Mouse (Mus musculus): Measurements from ENCODE around the gene Slc35a5. TPM values are rescaled to one million over a fixed set of nuclear protein-coding genes. Genes with fewer than 3 reads are reported as not detected.

Slc35a5 gene
- polyA plus RNA-seq, 1 experiment from 2014 or later, result 15.6 TPM

DNA sequence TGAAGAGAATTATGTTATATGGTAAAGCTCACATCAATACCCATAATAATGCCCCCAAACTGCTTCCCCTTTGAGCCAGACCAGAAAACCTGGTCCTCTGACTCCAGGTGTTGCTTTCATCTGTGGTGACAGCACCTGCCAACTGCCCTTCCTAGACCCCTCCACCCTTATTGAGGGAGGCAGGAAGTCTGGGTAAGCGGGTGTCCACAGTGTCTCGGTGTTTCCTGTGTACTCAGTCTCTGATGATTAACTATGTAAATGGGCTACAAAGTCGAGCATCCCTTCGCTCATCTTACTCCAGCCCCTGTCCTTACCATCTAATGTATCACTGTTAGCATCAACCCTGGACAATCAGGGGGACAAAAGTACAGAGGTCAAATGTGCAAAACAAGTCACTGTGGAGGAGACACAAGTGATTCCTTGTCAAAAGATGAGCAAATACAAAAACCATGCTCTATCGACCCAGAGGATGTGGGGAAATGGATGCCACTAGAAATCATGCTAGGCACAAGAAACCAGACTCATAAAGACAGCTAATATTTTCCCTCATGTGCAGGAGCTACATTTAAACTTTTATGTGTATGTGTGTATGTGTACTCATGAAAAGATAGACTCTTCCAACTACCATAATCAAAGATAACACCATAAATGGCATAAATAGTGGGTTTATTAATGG is 50.2 kb downstream of the Slc35a5 start:
- H3K4me3 ChIP-seq, result no peak overlapping the region
- WGBS, result 66% methylated on average over 5 of the region's 5 CpGs
- H3K4me1 ChIP-seq, result no peaks in the 10 kb centered on the region
- H3K27ac ChIP-seq, result no peak overlapping the region
- H3K9me3 ChIP-seq, result no peaks in the 10 kb centered on the region
- H3K27me3 ChIP-seq, result no peaks in the 10 kb centered on the region
- H3K4me2 ChIP-seq, result no peak overlapping the region
- H3K9ac ChIP-seq, result no peak overlapping the region
- no peaks in the 10 kb centered on the region for H3K36me3 ChIP-seq
- ATAC-seq (ENCODE audit: insufficient number of reproducible peaks, insufficient read depth, low FRiP score, low TSS enrichment, low read depth), result no peak

GRCm38 (mm10) chr16:45104993-45105392 is 53.5 kb downstream of the Slc35a5 start:
- ATAC-seq (ENCODE audit: insufficient number of reproducible peaks, insufficient read depth, low FRiP score, low TSS enrichment, low read depth), result no peak
- Histone ChIP-seq H3K27ac (no peak overlapping the region), H3K27me3 (no peaks in the 10 kb centered on the region), H3K4me3 (no peak overlapping the region), H3K4me1 (no peaks in the 10 kb centered on the region), H3K9ac (no peak overlapping the region), H3K36me3 (no peaks in the 10 kb centered on the region), H3K4me2 (no peak overlapping the region), H3K9me3 (no peaks in the 10 kb centered on the region)
- 75% methylated on average over 3 of the region's 3 CpGs for WGBS

DNA sequence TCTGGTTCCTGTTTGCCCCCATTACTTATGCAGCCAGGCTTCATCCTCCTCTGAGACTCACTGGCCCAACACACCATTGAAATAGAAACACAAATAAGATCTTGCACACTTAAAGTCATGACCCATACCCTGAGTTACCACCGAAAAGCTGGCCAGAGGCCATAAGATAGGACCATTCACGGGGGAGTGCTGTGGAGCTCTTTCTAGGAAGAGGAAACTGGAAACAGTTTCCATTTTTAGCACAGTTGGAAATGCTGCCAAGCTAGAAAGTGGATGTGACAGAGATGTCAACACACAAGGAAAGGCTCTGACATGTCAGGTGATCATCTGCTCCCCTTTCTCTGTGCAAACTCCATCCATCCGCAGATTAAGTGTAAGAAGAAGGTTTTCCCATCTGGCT is 57.6 kb downstream of the Slc35a5 start:
- Histone ChIP-seq H3K36me3 (no peaks in the 10 kb centered on the region), H3K4me2 (no peak overlapping the region), H3K27ac (no peak overlapping the region), H3K9me3 (no peaks in the 10 kb centered on the region), H3K9ac (no peak overlapping the region), H3K27me3 (no peaks in the 10 kb centered on the region), H3K4me1 (peaks cover 18% of the 10 kb centered on the region; the same call in 1 of the 2 replicates), H3K4me3 (no peak overlapping the region)
- WGBS, result 64% methylated on average over 3 of the region's 3 CpGs
- ATAC-seq (ENCODE audit: insufficient number of reproducible peaks, insufficient read depth, low FRiP score, low TSS enrichment, low read depth), result no peak

- H3K4me2 ChIP-seq, result peak overlapping the region; percentile 32
- no peaks in the 10 kb centered on the region for H3K9me3 ChIP-seq
- ATAC-seq (ENCODE audit: insufficient number of reproducible peaks, insufficient read depth, low FRiP score, low TSS enrichment, low read depth), result no peak
- no peak overlapping the region for H3K4me3 ChIP-seq
- H3K27ac ChIP-seq, result no peak overlapping the region
- peaks cover 34% of the 10 kb centered on the region for H3K4me1 ChIP-seq
- H3K9ac ChIP-seq, result no peak overlapping the region
- H3K27me3 ChIP-seq, result no peaks in the 10 kb centered on the region
- no peaks in the 10 kb centered on the region for H3K36me3 ChIP-seq
- 52% methylated on average over 6 of the region's 6 CpGs for WGBS
Observed at GRCm38 (mm10) chr16:45098886-45099210, 59.7 kb downstream of the Slc35a5 start.

DNA sequence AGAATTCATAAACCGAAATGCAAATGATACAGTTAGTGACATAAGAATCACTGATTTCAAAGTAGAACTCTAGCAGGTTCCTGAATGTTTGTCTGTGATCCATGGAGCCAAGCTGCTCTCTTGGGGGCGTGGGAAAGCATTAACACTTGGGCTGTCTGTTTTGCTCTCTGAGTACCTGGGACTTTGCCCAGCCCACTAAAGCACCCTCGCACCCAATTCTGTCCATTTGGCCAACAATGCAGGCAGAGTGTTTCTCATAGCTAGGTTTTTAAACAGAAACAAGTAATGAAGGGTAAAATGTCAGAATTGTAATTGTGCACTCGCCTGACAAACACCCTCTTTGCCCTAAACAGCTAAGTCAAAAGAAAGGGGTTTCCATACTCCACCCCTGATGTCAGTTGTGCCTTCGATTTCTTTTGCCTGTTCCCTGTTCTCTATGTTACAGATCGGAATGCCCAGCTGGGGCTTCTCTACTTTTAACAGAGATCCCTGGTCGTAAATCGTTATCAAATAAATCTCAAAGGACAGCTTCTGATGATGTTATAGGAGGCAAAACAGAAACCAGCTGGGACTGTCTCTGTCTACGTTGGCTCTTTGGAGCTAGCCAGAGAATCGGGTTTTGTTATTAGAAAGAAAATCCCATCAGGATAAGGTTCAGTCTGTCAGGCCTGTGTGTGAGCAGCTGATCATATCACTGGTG is 60.2 kb downstream of the Slc35a5 start:
- Histone ChIP-seq H3K4me3 (no peak overlapping the region), H3K4me1 (peaks cover 39% of the 10 kb centered on the region), H3K9me3 (no peaks in the 10 kb centered on the region), H3K9ac (no peak overlapping the region), H3K36me3 (no peaks in the 10 kb centered on the region), H3K27ac (no peak overlapping the region), H3K4me2 (peak overlapping the region; percentile 32), H3K27me3 (no peaks in the 10 kb centered on the region)
- 57% methylated on average over 10 of the region's 10 CpGs for WGBS
- ATAC-seq (ENCODE audit: insufficient number of reproducible peaks, insufficient read depth, low FRiP score, low TSS enrichment, low read depth), result no peak

GRCm38 (mm10) chr16:45097467-45097866 is 61.0 kb downstream of the Slc35a5 start:
- peak overlapping the region; percentile 23 for H3K4me2 ChIP-seq

GRCm38 (mm10) chr16:45095561-45096482 is 62.7 kb downstream of the Slc35a5 start:
- no peak for ATAC-seq (ENCODE audit: insufficient number of reproducible peaks, insufficient read depth, low FRiP score, low TSS enrichment, low read depth)
- WGBS, result 95% methylated on average over 26 of the region's 26 CpGs

More at GRCm38 (mm10) chr16:45097467-45097866, 61.0 kb downstream of the Slc35a5 start:
- Histone ChIP-seq H3K4me1 (peaks cover 47% of the 10 kb centered on the region), H3K9me3 (no peaks in the 10 kb centered on the region), H3K4me3 (no peak overlapping the region), H3K36me3 (no peaks in the 10 kb centered on the region), H3K27ac (no peak overlapping the region), H3K27me3 (no peaks in the 10 kb centered on the region), H3K9ac (no peak overlapping the region)
- WGBS, result 87% methylated on average over 2 of the region's 2 CpGs
- no peak for ATAC-seq (ENCODE audit: insufficient number of reproducible peaks, insufficient read depth, low FRiP score, low TSS enrichment, low read depth)

GRCm38 (mm10) chr16:45095030-45095429 is 63.5 kb downstream of the Slc35a5 start:
- Histone ChIP-seq H3K9me3 (no peaks in the 10 kb centered on the region), H3K27ac (no peak overlapping the region), H3K9ac (no peak overlapping the region), H3K4me3 (no peak overlapping the region), H3K27me3 (no peaks in the 10 kb centered on the region), H3K4me2 (peak overlapping the region; percentile 64), H3K36me3 (no peaks in the 10 kb centered on the region), H3K4me1 (peaks cover 47% of the 10 kb centered on the region)
- WGBS, result 89% methylated on average over 13 of the region's 13 CpGs
- no peak for ATAC-seq (ENCODE audit: insufficient number of reproducible peaks, insufficient read depth, low FRiP score, low TSS enrichment, low read depth)

More at GRCm38 (mm10) chr16:45095561-45096482, 62.7 kb downstream of the Slc35a5 start:
- Histone ChIP-seq H3K9me3 (no peaks in the 10 kb centered on the region), H3K4me3 (no peak overlapping the region), H3K4me2 (0 out of 2 replicates have a peak overlapping the region, but pooled peaks have one; percentile 16), H3K4me1 (peaks cover 47% of the 10 kb centered on the region), H3K27ac (no peak overlapping the region), H3K36me3 (no peaks in the 10 kb centered on the region), H3K9ac (no peak overlapping the region), H3K27me3 (no peaks in the 10 kb centered on the region)

DNA sequence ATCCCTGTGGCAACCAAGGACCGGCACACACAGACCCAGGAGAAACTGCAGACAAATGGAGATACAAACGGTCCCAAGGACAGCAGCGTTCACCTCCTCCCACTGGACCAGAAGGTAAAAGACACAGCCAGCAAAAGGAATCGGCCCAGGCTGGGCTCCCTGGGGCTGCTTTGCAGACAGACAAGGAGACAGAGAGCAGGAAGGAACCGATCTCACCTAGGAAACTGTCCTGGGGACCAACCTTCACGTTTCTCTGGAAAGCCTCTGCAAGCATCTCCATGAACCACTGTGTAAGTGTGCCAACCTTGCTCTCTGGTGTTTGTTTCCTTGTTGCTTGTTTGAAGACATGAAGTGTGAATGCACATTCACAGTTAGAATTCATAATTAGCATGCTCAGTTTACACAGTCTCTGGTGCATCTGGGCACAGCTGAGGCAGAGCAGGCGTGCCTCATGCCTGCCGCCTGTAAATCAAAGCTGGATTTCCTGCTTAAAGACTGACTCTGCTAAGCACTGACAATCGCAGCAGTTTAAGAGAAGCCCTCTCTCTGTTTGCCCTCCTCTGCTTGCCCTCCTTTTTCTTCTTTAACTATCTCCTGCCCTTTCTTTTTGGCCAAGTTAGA is 64.3 kb downstream of the Slc35a5 start:
- ATAC-seq (ENCODE audit: insufficient number of reproducible peaks, insufficient read depth, low FRiP score, low TSS enrichment, low read depth), result no peak
- Histone ChIP-seq H3K36me3 (no peaks in the 10 kb centered on the region), H3K4me2 (peak overlapping the region; percentile 64), H3K27me3 (no peaks in the 10 kb centered on the region), H3K9me3 (no peaks in the 10 kb centered on the region), H3K27ac (peak overlapping the region; percentile 72), H3K9ac (peak overlapping the region; percentile 73), H3K4me1 (peaks cover 51% of the 10 kb centered on the region), H3K4me3 (peak overlapping the region; percentile 46)
- WGBS, result 3% methylated on average over 9 of the region's 9 CpGs

GRCm38 (mm10) chr16:45093137-45093731 is 65.3 kb downstream of the Slc35a5 start, which contains the start of gene Ccdc80:
TSS of gene Ccdc80 (plus strand) at chr16:45093402.
- no peaks in the 10 kb centered on the region for H3K9me3 ChIP-seq
- WGBS, result 11% methylated on average over 6 of the region's 6 CpGs
- peak within 1 kb of the TSS; percentile 73 for H3K9ac ChIP-seq
- peak; percentile 33; the same call in 1 of the 2 replicates for ATAC-seq (ENCODE audit: insufficient number of reproducible peaks, insufficient read depth, low FRiP score, low TSS enrichment, low read depth)
- H3K4me3 ChIP-seq, result peak within 1 kb of the TSS; percentile 46
- peak within 1 kb of the TSS; percentile 72 for H3K27ac ChIP-seq
- H3K36me3 ChIP-seq, result no peaks in the 10 kb centered on the region
- H3K4me2 ChIP-seq, result peak within 1 kb of the TSS; percentile 64
- no peaks in the 10 kb centered on the region for H3K27me3 ChIP-seq
- peaks cover 47% of the 10 kb centered on the region for H3K4me1 ChIP-seq

- H3K9me3 ChIP-seq, result no peaks in the 10 kb centered on the region
- H3K9ac ChIP-seq, result no peak overlapping the region
- no peaks in the 10 kb centered on the region for H3K36me3 ChIP-seq
- no peak overlapping the region for H3K4me3 ChIP-seq
- H3K4me1 ChIP-seq, result peaks cover 26% of the 10 kb centered on the region
- no peak overlapping the region for H3K27ac ChIP-seq
- 8% methylated on average over 10 of the region's 10 CpGs for WGBS
- no peak overlapping the region for H3K4me2 ChIP-seq
- H3K27me3 ChIP-seq, result no peaks in the 10 kb centered on the region
- peak; percentile 11; the same call in 1 of the 2 replicates for ATAC-seq (ENCODE audit: insufficient number of reproducible peaks, insufficient read depth, low FRiP score, low TSS enrichment, low read depth)
Observed at GRCm38 (mm10) chr16:45090005-45090404, 68.5 kb downstream of the Slc35a5 start.
